Mouse (Mus musculus) neural tube, embryonic 11.5 days (tissue): ENCODE results near the gene Sypl. TPM values are rescaled to one million over a fixed set of nuclear protein-coding genes. Genes with fewer than 3 reads are reported as not detected.
A peak's percentile ranks its signal among the peaks of the same experiment; 100 is the strongest.

ENCODE experiments used
- ATAC-seq: fragments of 200-750 bp; cut with Nextera tagmentation; 2 replicates; pipeline ENCODE4 v1.8.0; 2017; ENCODE audit warnings: moderate number of reproducible peaks, mild to moderate bottlenecking, moderate TSS enrichment, moderate library complexity; ENCODE audit not compliant: insufficient read depth, low FRiP score, low TSS enrichment
- DNase-seq: peaks from one replicate; pipeline ENCODE4 v3.0.0-alpha.2; 2015; ENCODE audit warnings: low spot score
- H3K27ac ChIP-seq: fragments of 300-500 bp; sonication (generic); 2 replicates; pipeline ENCODE4 v1.5.1; 2014; ENCODE audit warnings: low read depth, mild to moderate bottlenecking, low read length
- H3K27me3 ChIP-seq: fragments of 300-500 bp; sonication (generic); 2 replicates; pipeline ENCODE4 v1.6.1; 2014; ENCODE audit warnings: mild to moderate bottlenecking, low read length, mixed read lengths; ENCODE audit not compliant: control insufficient read depth, insufficient read depth
- H3K36me3 ChIP-seq: fragments of 300-500 bp; sonication (generic); 2 replicates; pipeline ENCODE4 v1.6.1; 2014; ENCODE audit warnings: mild to moderate bottlenecking, low read length, moderate library complexity, mixed read lengths; ENCODE audit not compliant: control insufficient read depth, insufficient read depth
- H3K4me1 ChIP-seq: fragments of 300-500 bp; sonication (generic); 2 replicates; pipeline ENCODE4 v1.6.1; 2014; ENCODE audit warnings: low read length, mixed read lengths; ENCODE audit not compliant: control insufficient read depth, insufficient read depth
- H3K4me2 ChIP-seq: fragments of 300-500 bp; sonication (generic); 2 replicates; pipeline ENCODE4 v1.6.1; 2014; ENCODE audit warnings: low read depth, mild to moderate bottlenecking, moderate library complexity
- H3K4me3 ChIP-seq: fragments of 300-500 bp; sonication (generic); 2 replicates; pipeline ENCODE4 v1.5.1; 2014; ENCODE audit warnings: low read depth, low read length
- H3K9ac ChIP-seq: fragments of 300-500 bp; sonication (generic); 2 replicates; pipeline ENCODE4 v1.6.1; 2014; ENCODE audit warnings: mild to moderate bottlenecking, low read length
- H3K9me3 ChIP-seq: fragments of 300-500 bp; sonication (generic); 2 replicates; pipeline ENCODE4 v1.6.1; 2016; ENCODE audit warnings: low read length; ENCODE audit not compliant: control insufficient read depth
- WGBS: fragments of 180-500 bp; shearing (Covaris S2); extraction: QIAGEN DNeasy Blood & Tissue Kit; methylation state at CpG from one replicate; pipeline ENCODE4 v1.1.7; 2014; 5-methylcytosine and 5-hydroxymethylcytosine counted together
- polyA plus RNA-seq: library from polyadenylated mRNA; unstranded; fragments of >200 nt; fragmentation: Nextera tagmentation; extraction: Ambion mirVana; gene quantifications from 2 replicates; pipeline ENCODE4 v1.2.1, GENCODE M21; 2014

The Sypl gene
- polyA plus RNA-seq, 1 experiment from 2014 or later: 54.0 TPM

DNA sequence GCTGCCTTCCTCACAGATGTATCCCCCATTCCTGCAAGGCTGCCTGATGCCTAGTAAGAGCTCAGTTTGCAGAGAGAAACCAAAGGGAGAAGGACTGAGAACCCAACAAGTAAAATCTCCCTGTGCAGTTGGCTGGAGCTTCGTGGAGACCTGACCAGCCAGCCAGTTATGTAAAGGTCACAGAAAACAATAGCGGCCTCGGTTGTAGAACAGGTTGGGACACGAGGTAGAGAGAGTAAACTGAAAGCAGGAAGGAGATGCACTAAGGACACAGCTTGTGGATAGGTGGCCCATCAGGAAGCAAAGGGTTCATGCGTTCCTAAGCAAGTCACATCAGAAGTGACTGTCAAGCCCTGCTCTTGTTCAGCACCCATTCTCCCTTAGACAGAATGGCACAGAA lies 52.2 kb downstream of the Sypl start:
- WGBS: 82% methylated on average over 5 of the region's 5 CpGs
- H3K4me3 ChIP-seq: no peak overlapping the region
- H3K4me1 ChIP-seq: no peaks in the 10 kb centered on the region
- H3K4me2 ChIP-seq: no peak overlapping the region
- H3K36me3 ChIP-seq: no peaks in the 10 kb centered on the region
- H3K27me3 ChIP-seq: no peaks in the 10 kb centered on the region
- H3K27ac ChIP-seq: no peak overlapping the region
- H3K9ac ChIP-seq: no peak overlapping the region
- no peak for DNase-seq
- ATAC-seq: no peak
- no peaks in the 10 kb centered on the region for H3K9me3 ChIP-seq

DNA sequence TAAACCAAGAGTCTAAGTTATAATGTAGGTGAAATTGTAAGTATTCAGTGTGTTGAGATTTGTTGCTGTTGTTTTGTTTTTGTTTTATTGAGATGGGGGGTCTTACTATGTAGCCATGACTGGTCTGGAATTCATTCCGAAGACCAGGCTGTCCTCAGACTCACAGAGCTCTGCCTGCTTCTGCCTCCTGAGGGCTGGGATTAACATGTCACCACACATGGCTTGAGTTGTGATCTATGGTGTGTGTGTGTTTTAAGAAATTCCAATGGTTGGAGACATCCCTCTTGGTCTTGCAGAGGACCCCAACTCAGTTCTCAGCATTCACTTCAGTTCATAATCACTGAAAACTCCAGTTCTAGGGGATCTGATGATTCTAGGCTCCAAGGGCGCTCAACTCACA lies 53.5 kb downstream of the Sypl start:
- no peaks in the 10 kb centered on the region for H3K27me3 ChIP-seq
- DNase-seq (no peak), ATAC-seq (no peak)
- H3K9me3 ChIP-seq: no peaks in the 10 kb centered on the region
- H3K4me2 ChIP-seq: no peak overlapping the region
- H3K27ac ChIP-seq: no peak overlapping the region
- H3K4me1 ChIP-seq: no peaks in the 10 kb centered on the region
- no peak overlapping the region for H3K9ac ChIP-seq
- no peak overlapping the region for H3K4me3 ChIP-seq
- 89% methylated on average over 2 of the region's 2 CpGs for WGBS
- H3K36me3 ChIP-seq: no peaks in the 10 kb centered on the region

DNA sequence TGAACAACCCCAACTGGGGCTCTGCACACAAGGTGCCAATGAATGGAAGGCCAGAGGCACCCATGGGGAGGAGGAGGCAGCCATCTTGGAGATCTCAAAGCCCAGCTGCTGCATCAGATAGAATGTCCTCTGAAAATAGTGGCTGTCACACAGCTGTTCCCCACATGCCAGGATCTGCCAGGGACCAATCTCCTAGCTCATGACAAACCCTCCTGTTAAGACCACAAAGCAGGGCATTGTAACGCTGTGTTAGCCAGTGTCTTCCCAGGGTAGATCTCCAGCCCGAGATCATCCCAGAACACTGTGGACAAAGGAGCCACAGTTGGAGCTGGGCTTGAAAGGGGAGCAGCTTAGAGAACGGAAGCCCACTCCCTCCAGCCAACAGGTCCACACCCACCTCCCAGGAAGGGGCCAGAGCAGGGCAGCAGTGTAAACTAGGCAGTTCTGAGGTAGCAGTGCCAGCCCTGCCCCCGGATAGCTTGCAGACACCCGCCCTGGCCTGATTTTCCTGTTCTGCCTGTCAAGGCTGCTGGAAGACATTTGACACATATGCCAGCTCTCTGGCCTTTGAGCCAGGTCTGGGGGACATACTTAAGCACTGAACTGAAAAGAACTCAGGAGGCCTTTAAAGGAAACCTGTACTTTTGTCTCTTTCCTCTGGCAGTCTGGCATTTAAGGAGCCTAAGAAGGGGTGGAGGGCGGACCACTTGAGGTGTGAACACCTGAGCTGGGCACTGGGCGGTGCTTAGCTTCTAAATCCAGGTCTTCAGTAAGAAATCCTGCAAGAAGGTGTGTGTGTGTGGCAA lies 54.8 kb downstream of the Sypl start:
- Histone ChIP-seq H3K4me1 (no peaks in the 10 kb centered on the region), H3K36me3 (no peaks in the 10 kb centered on the region), H3K4me2 (no peak overlapping the region), H3K9me3 (no peaks in the 10 kb centered on the region), H3K27ac (no peak overlapping the region), H3K27me3 (no peaks in the 10 kb centered on the region), H3K9ac (no peak overlapping the region), H3K4me3 (no peak overlapping the region)
- WGBS: 53% methylated on average over 7 of the region's 7 CpGs
- DNase-seq (no peak), ATAC-seq (no peak)

DNA sequence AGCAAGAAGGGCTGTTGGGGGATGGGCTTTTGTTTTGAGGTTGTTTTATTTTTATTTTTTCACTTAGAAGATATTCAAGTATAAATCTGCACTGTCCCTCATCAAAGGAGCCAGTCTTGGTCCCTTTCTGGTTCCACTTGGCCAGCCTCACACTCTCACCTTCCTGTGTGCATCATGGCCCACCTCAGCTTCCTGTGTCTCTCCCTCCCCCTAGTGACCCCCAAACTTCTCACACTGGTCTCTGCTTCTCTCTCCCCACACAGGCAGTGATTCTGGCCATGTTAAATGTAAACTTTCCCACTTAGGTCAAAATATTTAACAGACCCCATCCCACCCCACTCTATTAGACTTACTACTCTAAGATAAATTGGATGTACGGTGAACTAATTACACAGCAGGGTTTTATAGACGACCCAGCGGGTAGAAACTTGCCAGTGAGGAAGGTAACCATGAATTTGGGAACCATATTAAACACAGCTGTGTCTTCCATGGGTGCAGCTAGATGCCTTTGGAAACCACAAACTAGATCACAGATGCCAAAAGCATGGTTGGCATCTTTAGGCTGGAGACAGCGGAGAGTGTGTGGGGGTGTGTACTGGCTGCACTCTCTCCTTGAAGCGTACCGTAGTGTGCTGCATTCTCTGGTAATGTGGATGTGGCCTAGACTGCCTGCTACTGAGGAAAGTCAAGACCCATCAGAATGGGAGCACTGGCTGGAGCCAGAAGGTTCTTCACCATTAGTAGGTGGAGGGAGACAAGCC lies 55.7 kb downstream of the Sypl start:
- H3K27me3 ChIP-seq: no peaks in the 10 kb centered on the region
- ATAC-seq: no peak
- 89% methylated on average over 6 of the region's 6 CpGs for WGBS
- H3K9me3 ChIP-seq: no peaks in the 10 kb centered on the region
- no peak for DNase-seq
- no peak overlapping the region for H3K9ac ChIP-seq
- no peaks in the 10 kb centered on the region for H3K36me3 ChIP-seq
- no peak overlapping the region for H3K4me3 ChIP-seq
- H3K4me1 ChIP-seq: no peaks in the 10 kb centered on the region
- H3K27ac ChIP-seq: no peak overlapping the region
- H3K4me2 ChIP-seq: no peak overlapping the region

DNA sequence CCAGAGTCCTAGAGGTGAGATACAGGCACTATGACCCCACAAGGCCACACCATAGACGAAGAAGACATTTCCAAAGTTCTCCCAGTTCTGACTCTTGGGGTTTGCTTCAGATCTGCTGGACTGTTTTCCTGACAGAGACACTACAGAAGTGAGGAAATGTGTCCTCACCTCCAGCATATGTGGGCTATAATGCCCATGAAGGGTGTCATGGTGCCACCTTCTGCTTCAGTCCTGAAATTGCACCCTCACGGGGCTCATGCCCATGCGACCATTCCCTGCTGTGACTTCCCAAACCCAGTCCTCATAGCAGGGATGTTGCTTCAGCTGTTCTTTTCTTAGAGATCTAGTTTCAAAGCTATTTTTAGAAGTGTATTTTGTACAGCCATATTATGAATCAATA lies 56.3 kb downstream of the Sypl start:
- no peaks in the 10 kb centered on the region for H3K36me3 ChIP-seq
- H3K9me3 ChIP-seq: no peaks in the 10 kb centered on the region
- 39% methylated on average over 3 of the region's 3 CpGs for WGBS
- H3K27me3 ChIP-seq: no peaks in the 10 kb centered on the region
- no peak overlapping the region for H3K27ac ChIP-seq
- H3K4me1 ChIP-seq: no peaks in the 10 kb centered on the region
- no peak overlapping the region for H3K4me2 ChIP-seq
- DNase-seq: peak; percentile 33
- no peak for ATAC-seq
- H3K4me3 ChIP-seq: no peak overlapping the region
- H3K9ac ChIP-seq: no peak overlapping the region

GRCm38 (mm10) chr12:33014050-33014796 lies 60.5 kb downstream of the Sypl start:
- Histone ChIP-seq H3K4me2 (no peak overlapping the region), H3K9me3 (no peaks in the 10 kb centered on the region), H3K27ac (no peak overlapping the region), H3K4me3 (no peak overlapping the region), H3K27me3 (no peaks in the 10 kb centered on the region), H3K9ac (no peak overlapping the region), H3K36me3 (no peaks in the 10 kb centered on the region), H3K4me1 (no peaks in the 10 kb centered on the region)
- ATAC-seq (no peak), DNase-seq (no peak)
- WGBS: 51% methylated on average over 7 of the region's 7 CpGs

DNA sequence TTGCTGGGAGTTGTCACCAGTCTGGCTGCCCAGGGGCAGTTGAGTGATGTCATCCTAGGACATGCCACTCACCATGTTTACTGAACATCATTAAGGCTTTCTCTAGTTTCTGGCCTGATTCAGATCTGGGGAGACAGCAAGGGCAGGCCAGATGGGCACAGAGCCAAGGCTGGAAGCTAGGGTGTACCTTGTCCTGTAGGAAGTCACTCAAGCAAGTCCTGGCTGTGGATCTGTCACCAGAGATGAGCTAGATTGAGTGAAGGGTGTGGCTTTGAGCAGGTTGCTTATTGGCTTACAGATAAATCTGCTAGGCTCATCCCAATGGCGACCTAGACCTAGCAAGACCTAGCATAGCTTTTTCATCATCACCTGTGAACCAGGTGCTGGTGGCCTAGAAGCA lies 61.4 kb downstream of the Sypl start:
- Histone ChIP-seq H3K4me1 (no peaks in the 10 kb centered on the region), H3K9me3 (no peaks in the 10 kb centered on the region), H3K27me3 (no peaks in the 10 kb centered on the region), H3K36me3 (no peaks in the 10 kb centered on the region), H3K9ac (no peak overlapping the region), H3K27ac (no peak overlapping the region), H3K4me2 (no peak overlapping the region), H3K4me3 (no peak overlapping the region)
- DNase-seq: no peak
- ATAC-seq: no peak
- 82% methylated on average over 1 of the region's 1 CpGs for WGBS

DNA sequence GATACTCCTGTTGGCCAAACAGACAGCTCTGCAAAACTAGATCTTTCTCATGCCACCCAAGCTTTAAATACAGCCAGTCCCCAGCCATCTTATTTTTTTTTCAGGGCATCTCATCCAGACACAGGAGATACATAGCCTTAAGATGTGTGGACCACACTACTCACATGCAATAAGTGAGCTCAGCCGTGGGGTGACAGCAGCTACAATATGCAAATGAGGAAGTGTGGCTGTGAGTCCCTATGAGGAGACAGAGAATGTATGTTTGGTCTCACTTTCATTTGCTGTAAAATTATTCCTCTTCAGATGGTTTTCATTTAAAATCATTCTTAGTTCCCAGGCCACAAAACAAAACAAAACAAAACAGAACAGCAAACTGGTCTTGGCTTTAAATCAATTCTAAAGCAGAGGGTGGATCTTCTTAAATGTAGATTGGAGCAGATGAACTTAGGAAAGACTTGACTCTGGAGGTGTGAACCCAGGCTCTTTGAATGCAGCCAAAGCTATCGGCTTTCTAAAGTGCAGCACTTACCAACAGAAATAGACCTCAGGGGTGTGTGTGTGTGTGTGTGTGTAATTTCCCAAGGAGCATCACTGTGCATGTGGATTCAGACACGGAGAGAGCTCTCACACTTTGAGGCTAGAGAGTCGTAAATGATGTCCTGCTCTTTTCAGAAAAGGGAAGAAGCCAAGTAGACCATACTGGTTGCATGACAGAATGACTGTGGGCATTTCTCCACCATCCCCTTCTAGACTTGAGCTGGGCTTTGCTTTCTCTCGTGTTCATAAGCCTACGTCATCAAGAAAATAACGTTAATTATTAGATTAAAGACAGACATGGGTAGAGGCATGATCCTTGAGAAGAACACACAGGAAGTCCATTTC lies 63.4 kb downstream of the Sypl start:
- Histone ChIP-seq H3K4me1 (no peaks in the 10 kb centered on the region), H3K9me3 (no peaks in the 10 kb centered on the region), H3K9ac (no peak overlapping the region), H3K4me3 (no peak overlapping the region), H3K27ac (no peak overlapping the region), H3K27me3 (no peaks in the 10 kb centered on the region), H3K4me2 (no peak overlapping the region), H3K36me3 (no peaks in the 10 kb centered on the region)
- DNase-seq (no peak), ATAC-seq (no peak)
- WGBS: 74% methylated on average over 7 of the region's 7 CpGs
